Mouse (Mus musculus) neural tube, embryonic 14.5 days (tissue): Measurements from ENCODE around the gene Maml3. TPM values are rescaled to one million over a fixed set of nuclear protein-coding genes. Genes with fewer than 3 reads are reported as not detected.
A peak's percentile ranks its signal among the peaks of the same experiment; 100 is the strongest.

Experiments
- ATAC-seq: fragments of 200-750 bp; cut with Nextera tagmentation; 2 replicates; pipeline ENCODE4 v1.8.0; 2017; ENCODE audit warnings: low read depth, mild to moderate bottlenecking, moderate TSS enrichment, moderate library complexity
- H3K27ac ChIP-seq: fragments of 300-500 bp; sonication (generic); 2 replicates; pipeline ENCODE4 v1.5.1; 2014; ENCODE audit warnings: low read depth, mild to moderate bottlenecking, control low read depth, low read length, moderate library complexity, mixed read lengths
- H3K27me3 ChIP-seq: fragments of 300-500 bp; sonication (generic); 2 replicates; pipeline ENCODE4 v1.6.1; 2014; ENCODE audit warnings: low read length; ENCODE audit not compliant: control insufficient read depth, insufficient read depth
- H3K36me3 ChIP-seq: fragments of 300-500 bp; sonication (generic); 2 replicates; pipeline ENCODE4 v1.6.1; 2014; ENCODE audit warnings: low read length, mixed read lengths; ENCODE audit not compliant: control insufficient read depth, insufficient read depth
- H3K4me1 ChIP-seq: fragments of 300-500 bp; sonication (generic); 2 replicates; pipeline ENCODE4 v1.6.1; 2014; ENCODE audit warnings: low read length; ENCODE audit not compliant: control insufficient read depth, insufficient read depth
- H3K4me2 ChIP-seq: fragments of 300-500 bp; sonication (generic); 2 replicates; pipeline ENCODE4 v1.6.1; 2014; ENCODE audit warnings: mild to moderate bottlenecking, low read depth, low read length, control low read depth
- H3K4me3 ChIP-seq: fragments of 300-500 bp; sonication (generic); 2 replicates; pipeline ENCODE4 v1.5.1; 2014; ENCODE audit warnings: low read depth, low read length, control low read depth, mixed read lengths
- H3K9ac ChIP-seq: fragments of 300-500 bp; sonication (generic); replicated peaks from 2 replicates; pipeline ENCODE4 v1.6.1; 2014; ENCODE audit warnings: low read depth, mild to moderate bottlenecking, control low read depth, low read length, mixed read lengths
- H3K9me3 ChIP-seq: fragments of 300-500 bp; sonication (generic); 2 replicates; pipeline ENCODE4 v1.6.1; 2016; ENCODE audit warnings: low read length; ENCODE audit not compliant: control insufficient read depth
- WGBS: fragments of 180-500 bp; shearing (Covaris S2); extraction: QIAGEN DNeasy Blood & Tissue Kit; methylation state at CpG from one replicate; pipeline ENCODE4 v1.1.7; 2014; 5-methylcytosine and 5-hydroxymethylcytosine counted together
- polyA plus RNA-seq: library from polyadenylated mRNA; unstranded; fragments of >200 nt; fragmentation: Nextera tagmentation; extraction: Ambion mirVana; gene quantifications from 2 replicates; pipeline ENCODE4 v1.2.1, GENCODE M21; 2014

Gene Maml3
- polyA plus RNA-seq, 1 experiment from 2014 or later: 8.2 TPM

DNA sequence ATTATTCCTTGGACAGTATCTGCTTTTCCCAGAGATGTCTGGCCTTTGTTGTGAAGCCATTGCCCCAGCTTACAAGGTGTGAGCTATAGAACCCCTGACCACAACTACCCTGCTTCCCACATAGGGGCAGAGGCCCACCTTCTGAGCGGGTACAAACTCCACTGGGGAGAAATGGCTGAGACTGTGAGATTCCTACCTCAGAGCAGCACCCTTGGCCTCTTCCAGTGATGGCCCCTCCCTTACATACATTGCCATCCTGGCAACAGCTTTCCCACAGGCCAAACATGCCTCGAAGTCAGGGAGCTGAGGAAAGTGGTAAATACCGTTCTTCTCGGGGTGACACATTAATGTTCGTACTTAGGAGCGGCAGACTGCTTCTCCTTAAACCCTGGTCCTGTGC, 118.4 kb downstream of the Maml3 start:
- H3K4me3 ChIP-seq: no peak overlapping the region
- no peaks in the 10 kb centered on the region for H3K27me3 ChIP-seq
- peaks cover 20% of the 10 kb centered on the region; the same call in 1 of the 2 replicates for H3K4me1 ChIP-seq
- 47% methylated on average over 6 of the region's 6 CpGs for WGBS
- no peak overlapping the region for H3K4me2 ChIP-seq
- H3K9me3 ChIP-seq: no peaks in the 10 kb centered on the region
- ATAC-seq: no peak
- no peak overlapping the region for H3K9ac ChIP-seq
- H3K27ac ChIP-seq: peak overlapping the region; percentile 60
- no peaks in the 10 kb centered on the region for H3K36me3 ChIP-seq

DNA sequence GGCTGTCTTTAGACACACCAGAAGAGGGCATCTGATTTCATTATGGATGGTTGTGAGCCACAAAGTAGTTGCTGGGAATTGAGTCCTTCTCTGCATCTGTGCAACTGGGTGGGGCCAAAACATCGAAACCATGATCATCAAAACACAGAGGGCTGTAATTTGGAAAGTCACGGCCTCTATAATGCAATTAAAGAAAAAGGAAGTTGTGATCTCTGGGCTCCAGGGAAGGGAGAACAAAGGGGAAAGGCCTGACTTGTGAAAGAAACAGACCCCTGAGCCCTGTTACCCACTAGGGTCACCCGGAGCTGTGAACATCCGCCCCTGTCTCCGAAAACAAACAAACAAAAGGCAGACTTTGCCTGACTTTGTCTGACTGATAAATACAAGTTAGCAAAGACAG, 123.4 kb downstream of the Maml3 start:
- Histone ChIP-seq H3K9ac (no peak overlapping the region), H3K4me2 (no peak overlapping the region), H3K27me3 (no peaks in the 10 kb centered on the region), H3K4me1 (peaks cover 14% of the 10 kb centered on the region; the same call in 1 of the 2 replicates), H3K4me3 (no peak overlapping the region), H3K9me3 (no peaks in the 10 kb centered on the region), H3K36me3 (no peaks in the 10 kb centered on the region), H3K27ac (no peak overlapping the region)
- ATAC-seq: no peak
- 49% methylated on average over 5 of the region's 5 CpGs for WGBS

DNA sequence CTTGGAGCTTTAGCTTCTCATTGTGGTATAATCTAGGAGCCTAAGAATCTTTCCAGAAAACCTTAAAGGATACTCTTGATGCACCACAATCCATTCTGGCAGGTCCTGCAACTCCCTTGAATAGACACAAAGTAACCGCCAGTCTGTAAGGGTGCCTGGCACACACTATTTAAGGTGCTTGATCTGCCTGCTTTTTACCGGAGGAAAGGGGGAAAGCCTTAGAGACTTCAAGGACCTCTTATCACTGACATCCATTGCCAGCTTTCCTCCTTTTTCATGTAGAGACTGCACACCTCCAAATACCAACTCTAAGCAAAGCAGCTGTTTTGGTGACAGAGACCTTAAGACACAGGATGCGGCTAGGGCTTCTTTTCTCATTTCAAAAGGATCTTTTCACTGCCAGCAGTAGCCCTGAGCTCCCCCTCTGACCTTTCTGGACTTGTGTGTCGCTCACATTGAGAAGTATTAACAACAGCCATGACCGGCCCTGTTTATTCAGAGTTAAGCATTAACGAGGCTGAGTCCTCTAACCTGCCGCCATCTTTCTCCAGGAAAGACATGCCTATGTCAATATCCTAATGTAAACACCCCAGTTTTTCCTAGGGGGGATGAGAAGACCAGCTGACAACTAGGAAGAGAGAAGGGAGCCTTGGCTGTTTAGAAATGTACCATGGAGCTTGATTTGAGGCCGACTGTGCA, 127.1 kb downstream of the Maml3 start:
- H3K9me3 ChIP-seq: no peaks in the 10 kb centered on the region
- 48% methylated on average over 8 of the region's 8 CpGs for WGBS

DNA sequence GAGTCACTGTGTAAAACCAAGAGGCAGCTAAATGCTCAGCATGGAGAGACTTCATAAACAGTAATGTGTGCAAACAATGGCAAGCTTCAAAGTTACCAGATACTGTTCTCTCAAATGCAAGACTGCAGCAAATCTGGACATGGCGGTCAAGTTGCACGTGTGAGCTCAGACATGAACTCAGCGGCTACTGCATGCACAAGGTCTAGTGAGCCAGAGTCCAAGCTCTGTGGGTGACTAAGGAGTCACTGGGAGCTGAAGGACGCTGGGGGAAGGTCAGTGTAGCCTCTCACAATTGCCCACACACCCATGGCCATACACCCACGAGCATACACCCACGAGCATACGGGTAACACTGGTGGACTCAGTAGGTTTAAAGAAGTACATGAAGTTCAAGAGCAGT, 130.3 kb downstream of the Maml3 start:
- Histone ChIP-seq H3K9ac (no peak overlapping the region), H3K36me3 (no peaks in the 10 kb centered on the region), H3K4me2 (no peak overlapping the region), H3K9me3 (no peaks in the 10 kb centered on the region), H3K27me3 (no peaks in the 10 kb centered on the region), H3K4me3 (no peak overlapping the region), H3K4me1 (no peaks in the 10 kb centered on the region; the same call in 1 of the 2 replicates), H3K27ac (no peak overlapping the region)
- 95% methylated on average over 7 of the region's 7 CpGs for WGBS
- ATAC-seq: no peak

More for the DNA sequence above, 127.1 kb downstream of the Maml3 start:
- no peaks in the 10 kb centered on the region for H3K27me3 ChIP-seq
- no peak overlapping the region for H3K27ac ChIP-seq
- no peak overlapping the region for H3K4me3 ChIP-seq
- H3K9ac ChIP-seq: no peak overlapping the region
- no peaks in the 10 kb centered on the region for H3K36me3 ChIP-seq
- no peaks in the 10 kb centered on the region for H3K4me1 ChIP-seq
- no peak for ATAC-seq
- no peak overlapping the region for H3K4me2 ChIP-seq

DNA sequence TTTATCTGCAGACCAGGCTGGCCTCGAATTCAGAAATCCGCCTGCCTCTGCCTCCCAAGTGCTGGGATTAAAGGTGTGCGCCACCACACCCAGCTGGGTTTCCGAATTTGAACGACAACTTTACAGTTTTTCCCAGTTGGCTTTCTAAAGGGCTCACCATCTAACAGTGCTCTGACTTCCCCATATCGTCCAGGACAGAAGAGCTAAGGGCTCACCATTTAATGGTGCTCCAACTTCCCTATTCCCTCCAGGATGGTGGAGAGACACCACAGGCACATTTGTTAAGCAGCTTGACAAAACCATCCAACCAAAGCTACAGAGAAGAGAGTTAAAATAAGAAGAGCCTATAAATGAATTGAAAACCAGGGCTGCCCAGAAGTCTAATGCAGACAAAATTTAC, 130.7 kb downstream of the Maml3 start:
- H3K27me3 ChIP-seq: no peaks in the 10 kb centered on the region
- H3K4me1 ChIP-seq: no peaks in the 10 kb centered on the region; the same call in 1 of the 2 replicates
- no peaks in the 10 kb centered on the region for H3K9me3 ChIP-seq
- no peak overlapping the region for H3K4me2 ChIP-seq
- no peak for ATAC-seq
- H3K4me3 ChIP-seq: no peak overlapping the region
- H3K36me3 ChIP-seq: no peaks in the 10 kb centered on the region
- H3K27ac ChIP-seq: no peak overlapping the region
- 94% methylated on average over 6 of the region's 6 CpGs for WGBS
- no peak overlapping the region for H3K9ac ChIP-seq

DNA sequence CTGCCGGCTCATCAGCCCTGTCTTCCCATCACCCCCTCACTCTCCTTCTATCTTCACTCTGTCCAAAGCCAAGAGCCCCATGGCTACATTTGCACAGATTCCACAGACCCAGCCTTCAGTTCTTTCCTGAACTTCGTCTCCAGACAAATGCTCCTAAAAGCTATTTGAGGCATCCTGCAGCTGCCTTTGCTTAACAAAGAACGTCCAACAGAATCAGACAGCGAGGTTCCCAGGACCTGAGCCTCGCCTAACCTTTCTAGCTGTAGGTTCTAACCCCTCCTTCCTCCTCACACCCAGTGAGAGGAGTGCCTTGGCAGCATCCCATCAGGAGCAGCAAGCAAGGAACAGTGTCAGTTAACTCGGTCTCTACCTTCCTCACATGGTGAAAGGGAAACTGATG, 132.3 kb downstream of the Maml3 start:
- H3K9ac ChIP-seq: no peak overlapping the region
- no peak overlapping the region for H3K4me3 ChIP-seq
- no peaks in the 10 kb centered on the region for H3K9me3 ChIP-seq
- no peaks in the 10 kb centered on the region for H3K36me3 ChIP-seq
- no peaks in the 10 kb centered on the region; the same call in 1 of the 2 replicates for H3K4me1 ChIP-seq
- no peak overlapping the region for H3K27ac ChIP-seq
- no peak overlapping the region for H3K4me2 ChIP-seq
- H3K27me3 ChIP-seq: no peaks in the 10 kb centered on the region
- no peak for ATAC-seq
- 61% methylated on average over 6 of the region's 6 CpGs for WGBS

DNA sequence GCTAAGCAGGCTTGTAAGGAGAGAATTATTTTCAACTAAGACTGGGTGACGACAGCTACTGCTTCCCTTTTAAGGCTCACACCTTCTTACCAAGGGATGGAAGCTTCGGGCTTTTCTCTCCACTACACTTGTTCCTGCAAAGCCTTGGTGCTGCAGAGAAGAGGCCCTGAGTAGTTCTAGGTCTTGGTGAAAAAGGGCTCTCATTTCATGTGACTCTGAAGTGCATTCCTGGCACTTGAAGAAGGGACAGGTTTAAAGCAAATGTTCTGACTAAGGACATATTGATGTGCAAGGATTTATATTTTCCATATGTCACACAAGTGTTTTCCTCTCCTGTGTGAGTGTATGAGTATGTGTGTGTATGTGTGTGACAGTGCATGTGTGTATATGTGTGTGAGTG, 134.4 kb downstream of the Maml3 start:
- Histone ChIP-seq H3K4me2 (no peak overlapping the region), H3K36me3 (no peaks in the 10 kb centered on the region), H3K27me3 (no peaks in the 10 kb centered on the region), H3K4me1 (peaks cover 1% of the 10 kb centered on the region; the same call in 1 of the 2 replicates), H3K27ac (no peak overlapping the region), H3K9me3 (no peaks in the 10 kb centered on the region), H3K4me3 (no peak overlapping the region), H3K9ac (no peak overlapping the region)
- no peak for ATAC-seq
- 96% methylated on average over 2 of the region's 2 CpGs for WGBS

DNA sequence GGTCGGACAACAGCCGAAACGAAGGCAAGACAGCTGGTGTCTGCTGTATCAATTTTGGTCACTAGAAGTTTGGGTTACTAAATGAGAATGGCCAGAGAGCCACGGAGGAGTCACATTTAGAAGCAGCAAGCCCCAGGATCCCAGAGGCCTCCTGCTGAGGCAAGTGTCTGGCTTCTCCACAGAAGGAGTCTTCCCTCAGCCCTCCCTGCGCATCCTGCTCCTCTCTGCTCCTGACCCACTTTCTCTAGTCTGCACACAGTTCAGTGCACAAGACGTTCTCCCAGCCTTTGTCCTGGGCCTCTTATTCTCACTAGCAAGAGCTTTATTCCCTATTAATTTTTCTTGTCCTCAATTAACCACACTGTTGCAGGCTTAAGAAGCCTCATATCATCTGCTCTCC, 135.4 kb downstream of the Maml3 start:
- Histone ChIP-seq H3K4me2 (no peak overlapping the region), H3K36me3 (no peaks in the 10 kb centered on the region), H3K27ac (no peak overlapping the region), H3K9me3 (no peaks in the 10 kb centered on the region), H3K9ac (no peak overlapping the region), H3K4me3 (no peak overlapping the region), H3K4me1 (peaks cover 11% of the 10 kb centered on the region; the same call in 1 of the 2 replicates), H3K27me3 (no peaks in the 10 kb centered on the region)
- ATAC-seq: no peak
- WGBS: 62% methylated on average over 6 of the region's 6 CpGs

DNA sequence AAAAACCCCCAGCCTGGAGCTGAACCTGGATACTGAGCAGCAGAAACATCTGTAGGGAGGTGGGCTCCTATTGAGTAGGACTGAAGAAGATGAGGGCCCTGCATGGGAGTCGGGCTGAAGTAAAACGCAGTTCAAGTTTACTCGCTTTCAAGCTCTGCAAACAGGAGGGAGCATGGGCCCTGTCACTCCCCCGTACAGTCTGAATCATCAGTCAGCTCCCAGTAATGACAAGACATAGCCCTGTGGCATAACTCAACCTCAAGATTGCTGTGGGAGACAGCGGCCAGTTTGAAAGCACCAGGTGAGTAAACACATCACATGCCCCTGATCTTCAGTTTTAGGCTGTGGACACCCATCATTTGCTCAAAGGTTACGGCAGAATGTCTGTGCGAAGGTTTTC, 139.0 kb downstream of the Maml3 start:
- no peak overlapping the region for H3K4me2 ChIP-seq
- peaks cover 25% of the 10 kb centered on the region; the same call in 1 of the 2 replicates for H3K4me1 ChIP-seq
- H3K27me3 ChIP-seq: no peaks in the 10 kb centered on the region
- H3K36me3 ChIP-seq: no peaks in the 10 kb centered on the region
- no peaks in the 10 kb centered on the region for H3K9me3 ChIP-seq
- 67% methylated on average over 7 of the region's 7 CpGs for WGBS
- ATAC-seq: no peak
- no peak overlapping the region for H3K4me3 ChIP-seq
- 0 out of 2 replicates have a peak overlapping the region, but pooled peaks have one; percentile 22 for H3K27ac ChIP-seq
- no peak overlapping the region for H3K9ac ChIP-seq
